Mouse (Mus musculus): Measurements from ENCODE around the gene Slc6a20a. TPM values are rescaled to one million over a fixed set of nuclear protein-coding genes. Genes with fewer than 3 reads are reported as not detected.
A peak's percentile ranks its signal among the peaks of the same experiment; 100 is the strongest.

The Slc6a20a gene
- polyA plus RNA-seq (2015; fragmentation: Nextera tagmentation; extraction: Ambion mirVana): 0.69 and 0.94 TPM in 2 replicates

GRCm38 (mm10) chr9:123678327-123679105, at the start of gene Slc6a20a, which contains the start of gene Ccr9:
Gene Slc6a20a, minus strand, starts transcription at chr9:123678885.
Gene Ccr9, plus strand, starts transcription at chr9:123678439.
- Histone ChIP-seq H3K9me3 (ENCODE audit: low read length) (no peaks in the 10 kb centered on the region), H3K36me3 (ENCODE audit: insufficient read depth, low read length) (no peaks in the 10 kb centered on the region), H3K27ac (ENCODE audit: low read length) (no peak within 1 kb of the TSS), H3K4me2 (replicated peaks; ENCODE audit: low read depth, low read length) (peak within 1 kb of the TSS; percentile 73), H3K4me3 (ENCODE audit: low read length) (peak within 1 kb of the TSS; percentile 51), H3K4me1 (ENCODE audit: insufficient read depth, low read length) (0 out of 2 replicates have a peak, but pooled peaks cover 5% of the 10 kb centered on the region), H3K27me3 (ENCODE audit: insufficient read depth, low read length) (peaks cover 61% of the 10 kb centered on the region), H3K9ac (replicated peaks; ENCODE audit: low read length) (peak within 1 kb of the TSS; percentile 49)
- peak; percentile 84 for ATAC-seq (ENCODE audit: low FRiP score, low TSS enrichment)
- under 1% methylated on average over 73 of the region's 73 CpGs for WGBS

DNA sequence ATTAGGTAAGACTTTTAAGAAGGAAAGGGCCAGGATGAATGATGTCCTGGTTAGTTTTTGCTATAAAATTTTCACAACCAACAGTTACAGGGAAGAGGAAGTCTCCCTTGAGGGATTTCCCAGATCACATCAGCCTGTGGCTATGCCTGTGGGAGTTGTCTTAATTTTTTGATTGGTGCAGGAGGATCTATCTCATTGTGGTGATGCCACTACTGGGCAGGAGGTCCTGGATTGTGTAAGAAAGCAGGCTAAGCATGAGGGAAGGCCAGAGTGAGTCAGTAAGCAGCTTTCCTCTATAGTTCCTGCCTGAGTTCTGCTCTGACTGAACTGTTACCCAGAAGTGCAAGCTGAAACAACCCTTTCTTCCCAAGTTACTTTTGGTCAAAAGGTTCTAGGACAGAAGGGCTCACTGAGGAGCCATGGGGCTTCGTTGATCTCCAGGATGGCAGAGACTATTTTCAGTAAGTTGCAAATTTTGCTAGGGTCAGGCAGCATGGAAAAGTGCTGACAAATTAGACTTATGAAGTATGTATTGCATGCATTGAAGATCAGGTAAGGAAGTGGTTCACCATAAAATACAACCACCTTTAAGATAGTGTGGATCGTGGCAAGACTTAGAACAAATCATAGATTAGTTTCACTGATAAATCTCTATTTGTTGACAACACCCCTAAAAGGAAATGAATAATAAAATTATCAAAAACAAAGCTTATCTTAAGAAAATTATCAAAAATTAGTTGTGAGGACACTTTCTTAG, 44.2 kb upstream of the Slc6a20a start:
- Histone ChIP-seq H3K36me3 (ENCODE audit: insufficient read depth, low read length) (no peaks in the 10 kb centered on the region), H3K4me2 (replicated peaks; ENCODE audit: low read depth, low read length) (no peak overlapping the region), H3K9ac (replicated peaks; ENCODE audit: low read length) (no peak overlapping the region), H3K27me3 (ENCODE audit: insufficient read depth, low read length) (no peaks in the 10 kb centered on the region), H3K4me1 (ENCODE audit: insufficient read depth, low read length) (no peaks in the 10 kb centered on the region), H3K9me3 (ENCODE audit: low read length) (no peaks in the 10 kb centered on the region), H3K4me3 (ENCODE audit: low read length) (no peak overlapping the region), H3K27ac (ENCODE audit: low read length) (no peak overlapping the region)
- WGBS: 76% methylated on average over 2 of the region's 2 CpGs
- ATAC-seq (ENCODE audit: low FRiP score, low TSS enrichment): no peak

GRCm38 (mm10) chr9:123717186-123718008, 38.7 kb upstream of the Slc6a20a start, which contains the start of gene Lztfl1:
Gene Lztfl1, minus strand, starts transcription at chr9:123717697.
- ATAC-seq (ENCODE audit: low FRiP score, low TSS enrichment): peak; percentile 100
- Histone ChIP-seq H3K4me3 (ENCODE audit: low read length) (peak within 1 kb of the TSS; percentile 84), H3K4me2 (replicated peaks; ENCODE audit: low read depth, low read length) (peak within 1 kb of the TSS; percentile 59), H3K27me3 (ENCODE audit: insufficient read depth, low read length) (no peaks in the 10 kb centered on the region), H3K27ac (ENCODE audit: low read length) (peak within 1 kb of the TSS; percentile 74), H3K36me3 (ENCODE audit: insufficient read depth, low read length) (no peaks in the 10 kb centered on the region), H3K4me1 (ENCODE audit: insufficient read depth, low read length) (peaks cover 6% of the 10 kb centered on the region), H3K9me3 (ENCODE audit: low read length) (no peaks in the 10 kb centered on the region), H3K9ac (replicated peaks; ENCODE audit: low read length) (peak within 1 kb of the TSS; percentile 80)
- under 1% methylated on average over 54 of the region's 55 CpGs for WGBS

DNA sequence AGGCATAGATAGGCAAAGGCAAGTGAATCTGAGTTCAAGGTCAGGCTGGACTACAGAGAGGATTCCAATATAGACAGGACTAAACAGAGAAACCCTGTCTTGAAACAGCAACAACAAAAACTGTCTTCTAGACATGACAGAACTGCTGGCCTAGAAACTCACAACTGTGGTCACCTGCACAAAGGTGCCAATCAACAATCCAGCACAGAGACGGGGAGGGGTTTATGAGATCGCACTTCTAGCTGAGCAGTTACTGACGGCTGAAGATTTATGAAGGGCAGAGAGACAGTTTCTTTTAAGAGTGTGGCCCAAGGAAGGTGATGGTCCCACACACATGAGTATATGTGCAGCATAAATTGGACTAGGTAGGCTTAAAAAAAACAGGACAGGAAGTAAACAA, 37.6 kb upstream of the Slc6a20a start:
- Histone ChIP-seq H3K4me1 (ENCODE audit: insufficient read depth, low read length) (peaks cover 6% of the 10 kb centered on the region), H3K27ac (ENCODE audit: low read length) (no peak overlapping the region), H3K9ac (replicated peaks; ENCODE audit: low read length) (no peak overlapping the region), H3K9me3 (ENCODE audit: low read length) (no peaks in the 10 kb centered on the region), H3K4me2 (replicated peaks; ENCODE audit: low read depth, low read length) (peak overlapping the region; percentile 25), H3K4me3 (ENCODE audit: low read length) (peak overlapping the region; percentile 84; the same call in 1 of the 2 replicates), H3K27me3 (ENCODE audit: insufficient read depth, low read length) (no peaks in the 10 kb centered on the region), H3K36me3 (ENCODE audit: insufficient read depth, low read length) (0 out of 2 replicates have a peak, but pooled peaks cover 3% of the 10 kb centered on the region)
- ATAC-seq (ENCODE audit: low FRiP score, low TSS enrichment): no peak
- 31% methylated on average over 3 of the region's 3 CpGs for WGBS

GRCm38 (mm10) chr9:123713111-123713510, 34.4 kb upstream of the Slc6a20a start:
- no peak overlapping the region for H3K4me3 ChIP-seq (ENCODE audit: low read length)
- 89% methylated on average over 2 of the region's 2 CpGs for WGBS
- no peak for ATAC-seq (ENCODE audit: low FRiP score, low TSS enrichment)

GRCm38 (mm10) chr9:123709226-123709625, 30.5 kb upstream of the Slc6a20a start:
- Histone ChIP-seq H3K4me2 (replicated peaks; ENCODE audit: low read depth, low read length) (no peak overlapping the region), H3K4me3 (ENCODE audit: low read length) (no peak overlapping the region), H3K36me3 (ENCODE audit: insufficient read depth, low read length) (peaks cover 21% of the 10 kb centered on the region; the same call in 1 of the 2 replicates), H3K27ac (ENCODE audit: low read length) (no peak overlapping the region), H3K27me3 (ENCODE audit: insufficient read depth, low read length) (no peaks in the 10 kb centered on the region), H3K4me1 (ENCODE audit: insufficient read depth, low read length) (no peaks in the 10 kb centered on the region), H3K9me3 (ENCODE audit: low read length) (no peaks in the 10 kb centered on the region), H3K9ac (replicated peaks; ENCODE audit: low read length) (no peak overlapping the region)
- ATAC-seq (ENCODE audit: low FRiP score, low TSS enrichment): no peak
- WGBS: 41% methylated on average over 2 of the region's 2 CpGs

More at GRCm38 (mm10) chr9:123713111-123713510, 34.4 kb upstream of the Slc6a20a start:
- Histone ChIP-seq H3K27me3 (ENCODE audit: insufficient read depth, low read length) (no peaks in the 10 kb centered on the region), H3K36me3 (ENCODE audit: insufficient read depth, low read length) (peaks cover 13% of the 10 kb centered on the region; the same call in 1 of the 2 replicates), H3K4me1 (ENCODE audit: insufficient read depth, low read length) (peaks cover 6% of the 10 kb centered on the region), H3K9me3 (ENCODE audit: low read length) (no peaks in the 10 kb centered on the region), H3K9ac (replicated peaks; ENCODE audit: low read length) (no peak overlapping the region), H3K27ac (ENCODE audit: low read length) (no peak overlapping the region), H3K4me2 (replicated peaks; ENCODE audit: low read depth, low read length) (no peak overlapping the region)

- Histone ChIP-seq H3K27ac (ENCODE audit: low read length) (no peak overlapping the region), H3K4me3 (ENCODE audit: low read length) (no peak overlapping the region), H3K9ac (replicated peaks; ENCODE audit: low read length) (no peak overlapping the region), H3K36me3 (ENCODE audit: insufficient read depth, low read length) (peaks cover 24% of the 10 kb centered on the region), H3K9me3 (ENCODE audit: low read length) (no peaks in the 10 kb centered on the region), H3K4me2 (replicated peaks; ENCODE audit: low read depth, low read length) (no peak overlapping the region), H3K4me1 (ENCODE audit: insufficient read depth, low read length) (no peaks in the 10 kb centered on the region), H3K27me3 (ENCODE audit: insufficient read depth, low read length) (no peaks in the 10 kb centered on the region)
- no peak for ATAC-seq (ENCODE audit: low FRiP score, low TSS enrichment)
- 88% methylated on average over 5 of the region's 5 CpGs for WGBS
Measured at GRCm38 (mm10) chr9:123701822-123702221, 23.1 kb upstream of the Slc6a20a start.

GRCm38 (mm10) chr9:123695634-123696302, 17.1 kb upstream of the Slc6a20a start:
- no peaks in the 10 kb centered on the region for H3K27me3 ChIP-seq (ENCODE audit: insufficient read depth, low read length)
- no peak for ATAC-seq (ENCODE audit: low FRiP score, low TSS enrichment)
- WGBS: 68% methylated on average over 3 of the region's 3 CpGs
- no peaks in the 10 kb centered on the region for H3K9me3 ChIP-seq (ENCODE audit: low read length)
- 0 out of 2 replicates have a peak, but pooled peaks cover 10% of the 10 kb centered on the region for H3K36me3 ChIP-seq (ENCODE audit: insufficient read depth, low read length)
- H3K4me1 ChIP-seq (ENCODE audit: insufficient read depth, low read length): no peaks in the 10 kb centered on the region
- H3K4me2 ChIP-seq (replicated peaks; ENCODE audit: low read depth, low read length): no peak overlapping the region
- H3K4me3 ChIP-seq (ENCODE audit: low read length): no peak overlapping the region
- no peak overlapping the region for H3K27ac ChIP-seq (ENCODE audit: low read length)
- no peak overlapping the region for H3K9ac ChIP-seq (replicated peaks; ENCODE audit: low read length)

DNA sequence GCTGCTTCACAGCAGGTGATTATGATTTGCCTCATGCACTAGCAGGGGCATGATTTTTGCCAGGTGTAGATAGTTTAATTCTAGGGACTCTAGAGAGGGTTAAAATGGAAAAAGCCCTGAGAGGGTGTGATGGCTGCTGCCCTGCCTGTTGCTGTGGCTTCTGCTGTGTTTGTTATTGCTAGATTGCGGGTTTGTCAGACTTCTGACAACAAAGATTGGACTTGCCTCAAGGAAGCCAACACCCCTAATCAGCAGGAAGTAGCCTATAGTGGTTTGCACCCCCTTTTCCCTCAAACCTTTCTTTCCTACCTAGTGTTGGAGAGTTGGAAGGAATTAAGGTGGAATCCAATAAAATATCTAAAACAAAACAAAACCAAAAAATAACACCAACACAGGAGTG, 9.5 kb upstream of the Slc6a20a start:
- Histone ChIP-seq H3K9me3 (ENCODE audit: low read length) (no peaks in the 10 kb centered on the region), H3K4me3 (ENCODE audit: low read length) (no peak overlapping the region), H3K36me3 (ENCODE audit: insufficient read depth, low read length) (0 out of 2 replicates have a peak, but pooled peaks cover 3% of the 10 kb centered on the region), H3K27me3 (ENCODE audit: insufficient read depth, low read length) (no peaks in the 10 kb centered on the region), H3K27ac (ENCODE audit: low read length) (no peak overlapping the region), H3K4me2 (replicated peaks; ENCODE audit: low read depth, low read length) (no peak overlapping the region), H3K9ac (replicated peaks; ENCODE audit: low read length) (no peak overlapping the region), H3K4me1 (ENCODE audit: insufficient read depth, low read length) (no peaks in the 10 kb centered on the region)
- WGBS: 52% methylated on average over 1 of the region's 1 CpGs
- ATAC-seq (ENCODE audit: low FRiP score, low TSS enrichment): no peak
